Mouse (Mus musculus) neutrophil, adult 5-6 weeks (primary cell): ENCODE results near the gene Cstf3. TPM values are rescaled to one million over a fixed set of nuclear protein-coding genes. Genes with fewer than 3 reads are reported as not detected.

ENCODE experiments used
- ATAC-seq: fragments of 151-379, 151-347 bp; 2 replicates; pipeline ENCODE4 v1.8.0; 2017; ENCODE audit warnings: mild to moderate bottlenecking, moderate TSS enrichment; ENCODE audit not compliant: insufficient number of reproducible peaks, poor library complexity, low FRiP score, severe bottlenecking; ENCODE audit errors: extremely low read depth
- total RNA-seq: library from RNA; stranded (forward); fragments of 200-1000 nt; gene quantifications from 2 replicates; pipeline ENCODE4 v1.2.3, GENCODE M21; 2017

Gene Cstf3
- total RNA-seq, 1 experiment from 2014 or later, result 23.2 TPM

GRCm38 (mm10) chr2:104703158-104703557 lies 112.8 kb downstream of the Cstf3 start:
- ATAC-seq, result no peak

DNA sequence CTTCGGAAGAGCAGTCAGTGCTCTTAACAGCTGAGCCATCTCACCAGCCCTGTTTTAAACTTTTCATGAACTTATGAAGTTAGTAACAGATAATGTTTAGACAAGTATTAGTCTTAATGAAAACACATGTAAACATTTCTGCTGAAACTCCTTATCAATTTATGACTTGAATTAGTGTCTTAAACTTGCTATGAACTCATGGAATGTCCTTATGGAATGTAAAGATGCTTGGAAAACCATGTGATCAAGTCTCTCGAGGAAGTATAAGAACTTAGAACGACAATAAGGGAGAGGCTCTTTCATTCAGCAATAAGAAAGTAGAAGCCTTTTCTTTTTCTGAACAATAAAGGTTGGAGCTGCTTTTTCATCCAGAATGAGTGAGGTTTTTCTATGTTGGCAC lies 114.0 kb downstream of the Cstf3 start:
- no peak for ATAC-seq

GRCm38 (mm10) chr2:104709786-104710337 lies 119.5 kb downstream of the Cstf3 start:
- no peak for ATAC-seq

DNA sequence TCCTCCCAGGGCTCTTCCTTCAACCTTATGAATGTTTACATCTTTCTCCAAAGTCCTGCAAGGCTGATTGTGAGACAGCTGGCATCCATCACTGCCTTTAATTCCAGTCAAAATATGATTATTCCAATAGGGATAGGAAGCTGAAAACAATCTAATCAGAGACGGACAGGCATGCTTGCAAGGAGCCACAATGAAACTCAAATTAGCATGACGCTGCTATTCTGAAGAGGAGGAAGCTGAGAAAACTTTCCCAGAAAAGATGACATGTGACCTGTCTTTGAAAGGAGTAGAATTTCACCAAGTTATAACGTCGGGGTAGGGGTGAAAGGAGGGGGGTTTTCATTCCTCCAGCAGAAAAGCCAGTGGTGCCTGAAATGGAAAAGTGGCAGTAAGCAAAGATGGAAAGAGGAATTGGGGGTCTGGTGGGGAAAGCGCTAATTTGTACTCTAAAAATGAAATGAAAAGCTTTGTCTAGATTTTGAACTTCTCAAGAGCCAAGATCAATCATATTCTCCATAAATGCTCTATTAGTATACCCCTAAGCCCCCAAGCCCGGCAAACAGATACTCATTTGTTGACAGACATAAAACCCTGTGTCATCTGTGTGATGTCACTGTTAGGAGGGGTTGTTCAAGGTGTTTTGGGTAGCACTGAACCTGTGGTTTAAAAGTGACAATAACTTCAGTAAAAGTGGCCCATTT lies 120.5 kb downstream of the Cstf3 start:
- no peak for ATAC-seq

GRCm38 (mm10) chr2:104711585-104712485 lies 121.5 kb downstream of the Cstf3 start, which contains the start of gene Tcp11l1:
Tcp11l1 (minus strand) TSS chr2:104712169.
- ATAC-seq, result no peak

DNA sequence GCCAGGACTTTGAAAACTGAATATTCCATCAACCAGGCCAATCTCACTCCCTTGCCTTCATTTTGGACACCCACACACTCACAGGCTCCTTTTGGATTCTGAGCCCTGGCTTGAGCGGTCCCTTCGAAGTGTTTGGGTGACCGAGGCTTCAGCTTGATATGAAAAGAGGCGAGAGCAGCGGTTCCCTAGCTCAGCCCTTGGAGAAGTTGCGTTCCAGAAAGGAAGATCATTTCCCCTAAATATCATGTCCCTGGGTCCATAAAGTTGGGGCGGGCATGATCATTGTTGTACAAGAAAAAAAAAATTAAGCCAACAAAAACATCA lies 122.1 kb downstream of the Cstf3 start:
- ATAC-seq, result no peak

- ATAC-seq, result no peak
These were observed 124.0 kb downstream of the Cstf3 start for GRCm38 (mm10) chr2:104714254-104714691.

Other genes starting within 250 kb of the Cstf3 start
- gene D430041D05Rik, start 179.5 kb upstream of the Cstf3 start, total RNA-seq, result 0.12 TPM in 1 of 2 replicates, not detected in the other
- gene Hipk3, start 96.1 kb upstream of the Cstf3 start, total RNA-seq, result 39.0 and 45.4 TPM in 2 replicates
- 0.81 and 1.2 TPM in 2 replicates for gene Tcp11l1, start 121.6 kb downstream of the Cstf3 start, total RNA-seq
- gene Pin1rt1, start 125.9 kb downstream of the Cstf3 start, total RNA-seq, result not detected in 2 replicates
- gene Depdc7, start 152.4 kb downstream of the Cstf3 start, total RNA-seq, result 0.58 and 1.5 TPM in 2 replicates
- gene Qser1, start 226.2 kb downstream of the Cstf3 start, total RNA-seq, result 5.3 and 5.6 TPM in 2 replicates